Comparison of ENCODE assay signal across 7 mouse cellular contexts in the genomic region with DNA sequence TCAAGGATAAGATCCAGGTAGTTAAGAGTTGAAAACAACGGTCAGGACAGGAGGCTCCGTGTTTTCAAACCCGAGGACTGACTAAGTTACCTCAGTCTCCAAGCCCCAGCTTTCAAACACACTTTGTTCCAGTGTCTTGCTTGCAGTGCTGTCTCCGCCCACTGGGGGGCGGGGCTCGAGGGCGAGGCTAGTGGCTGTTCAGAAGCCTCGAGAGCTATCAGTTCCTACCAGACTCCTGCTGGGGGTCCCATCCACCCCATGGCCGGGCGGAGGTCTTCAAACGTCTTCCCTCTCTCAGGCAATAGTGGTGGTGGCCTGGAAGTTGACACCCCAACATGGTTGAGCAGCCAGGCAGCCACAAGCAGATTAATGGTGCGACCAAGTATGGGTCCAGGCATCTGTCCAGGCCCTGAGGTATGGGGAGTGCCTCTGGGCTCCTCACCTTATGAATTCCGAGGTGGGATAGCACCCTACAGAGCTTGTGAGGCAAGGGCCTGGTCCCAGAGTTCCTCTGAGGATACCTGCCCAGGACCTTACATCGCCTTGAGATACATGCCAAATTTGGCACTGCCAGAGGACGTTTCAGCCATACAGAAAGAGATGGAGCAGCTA. TPM values are rescaled to one million over a fixed set of nuclear protein-coding genes. Genes with fewer than 3 reads are reported as not detected.
DNase-seq lines count a peak whose midpoint lies in the region; ATAC-seq lines count a peak whose summit lies in the region.

A gene (plus strand): TSS at position 220 of the 612 bp plus-strand sequence.

- ATAC-seq in erythroblast, adult 5-6 weeks (replicated peaks; ENCODE audit: low FRiP score, poor library complexity, severe bottlenecking) = no peak
- ATAC-seq in monocyte, adult 5-6 weeks (replicated peaks; ENCODE audit: insufficient number of reproducible peaks, low FRiP score, low TSS enrichment, poor library complexity, severe bottlenecking) = no peak

- DNase-seq in kidney, postnatal 4 days = peak; percentile 19 to 31
- DNase-seq in kidney, adult 11 months = no peak
- peak; percentile 4 for DNase-seq in MEL-GATA-1-ER (ENCODE audit: extremely low read depth, low read depth)
- DNase-seq in embryo, embryonic 10.5 days (ENCODE audit: low spot score) = peak; percentile 34
- DNase-seq in lung, postnatal 36 days = peak; percentile 9

RNA-seq across cellular contexts. Expression of the gene that starts here (rescaled TPM):
- not detected in 2 replicates for total RNA-seq in erythroblast, adult 5-6 weeks (2015; ENCODE audit: low replicate concordance)
- 1.1 and 2.9 TPM in 2 replicates for total RNA-seq in erythroblast, adult 5-6 weeks (2017; ENCODE audit: low replicate concordance)
- 1.4 to 5.8 TPM (median 2.3 TPM) in 3 replicates for total RNA-seq in monocyte, adult 5-6 weeks (2017)
